Mouse (Mus musculus) embryonic facial prominence, embryonic 12.5 days (tissue): ENCODE measurements around the gene Psph. TPM values are rescaled to one million over a fixed set of nuclear protein-coding genes. Genes with fewer than 3 reads are reported as not detected.
"Not testable (repeated sequence)": the region's sequence is repeated elsewhere in the genome, so short reads cannot be mapped to it uniquely, and the experiment has no call there.

Source experiments
- ATAC-seq: fragments of 200-750 bp; cut with Nextera tagmentation; 2 replicates; pipeline ENCODE4 v1.8.0; 2017; ENCODE audit not compliant: insufficient number of reproducible peaks, insufficient read depth, low FRiP score, low TSS enrichment
- H3K27ac ChIP-seq: fragments of 300-500 bp; sonication (generic); 2 replicates; pipeline ENCODE4 v1.5.1; 2016; ENCODE audit warnings: mild to moderate bottlenecking
- H3K27me3 ChIP-seq: fragments of 300-500 bp; sonication (generic); 2 replicates; pipeline ENCODE4 v1.6.1; 2016; ENCODE audit warnings: mild to moderate bottlenecking, moderate library complexity
- H3K36me3 ChIP-seq: fragments of 300-500 bp; sonication (generic); 2 replicates; pipeline ENCODE4 v1.6.1; 2016; ENCODE audit warnings: mild to moderate bottlenecking
- H3K4me1 ChIP-seq: fragments of 300-500 bp; sonication (generic); 2 replicates; pipeline ENCODE4 v1.6.1; 2016
- H3K4me2 ChIP-seq: fragments of 300-500 bp; sonication (generic); replicated peaks from 2 replicates; pipeline ENCODE4 v1.6.1; 2016; ENCODE audit warnings: mild to moderate bottlenecking, moderate library complexity
- H3K4me3 ChIP-seq: fragments of 300-500 bp; sonication (generic); 2 replicates; pipeline ENCODE4 v1.5.1; 2016; ENCODE audit warnings: mild to moderate bottlenecking
- H3K9ac ChIP-seq: fragments of 300-500 bp; sonication (generic); 2 replicates; pipeline ENCODE4 v1.6.1; 2016; ENCODE audit warnings: mild to moderate bottlenecking, moderate library complexity
- H3K9me3 ChIP-seq: fragments of 300-500 bp; sonication (generic); 2 replicates; pipeline ENCODE4 v1.6.1; 2016; ENCODE audit warnings: mild to moderate bottlenecking, moderate library complexity
- WGBS: fragments of 180-500 bp; shearing (Covaris S2); methylation state at CpG from one replicate; pipeline ENCODE4 v1.1.7; 2016; 5-methylcytosine and 5-hydroxymethylcytosine counted together
- polyA plus RNA-seq: library from polyadenylated mRNA; unstranded; fragments of >200 nt; fragmentation: Nextera tagmentation; extraction: Ambion mirVana; gene quantifications from 2 replicates; pipeline ENCODE4 v1.2.1, GENCODE M21; 2016

Gene Psph
- 30.0 and 31.7 TPM in 2 replicates for polyA plus RNA-seq

DNA sequence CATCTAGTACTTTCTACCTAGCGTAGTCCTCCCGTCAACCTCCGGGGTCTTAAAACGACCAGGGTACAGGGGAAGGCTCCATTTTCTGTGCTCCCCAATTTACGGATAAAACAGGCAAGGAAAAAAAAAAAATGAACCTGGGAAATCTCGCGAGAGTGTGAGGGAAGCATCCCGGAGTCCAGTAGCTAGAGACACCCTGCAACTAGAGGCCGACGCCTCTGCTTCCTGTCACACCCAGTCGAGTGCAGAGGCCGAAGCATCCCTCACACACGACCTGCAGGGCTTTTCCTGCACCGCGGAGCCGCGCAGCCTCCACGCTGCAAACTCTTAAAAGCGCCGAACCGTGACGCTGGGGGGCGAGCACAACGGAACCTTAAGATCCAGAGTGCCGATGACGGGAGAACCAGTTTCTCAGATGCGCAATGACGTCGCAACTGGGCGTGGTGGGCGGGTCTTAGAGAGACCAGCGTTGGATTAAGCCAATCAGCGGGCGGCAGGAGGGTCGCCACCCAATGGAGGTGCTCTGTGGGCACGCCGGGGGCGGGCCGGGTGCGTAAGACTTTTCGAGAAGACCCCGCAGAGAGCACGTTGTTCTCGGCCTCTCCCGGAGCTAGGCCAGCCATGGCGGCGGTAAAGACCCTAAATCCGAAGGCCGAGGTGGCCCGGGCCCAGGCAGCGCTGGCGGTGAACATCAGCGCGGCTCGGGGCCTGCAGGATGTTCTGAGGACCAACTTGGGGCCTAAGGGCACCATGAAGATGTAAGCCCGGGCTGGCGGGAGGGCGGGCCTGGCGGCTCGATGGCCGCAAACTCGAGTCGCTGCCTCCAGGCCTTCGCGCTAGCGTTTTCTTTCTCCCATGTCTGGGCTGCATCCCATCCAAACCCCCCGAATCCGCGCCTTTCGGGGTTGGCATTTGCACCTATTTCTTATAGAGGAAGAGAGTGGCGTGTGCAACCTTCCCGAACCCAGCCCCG lies at the start of gene Psph:
Psph (minus strand) TSS at position 632 of the 973 bp plus-strand sequence.
- WGBS, result under 1% methylated on average over 73 of the region's 73 CpGs
- Histone ChIP-seq H3K4me2 (peak within 1 kb of the TSS; percentile 75), H3K9ac (peak within 1 kb of the TSS; percentile 84)

DNA sequence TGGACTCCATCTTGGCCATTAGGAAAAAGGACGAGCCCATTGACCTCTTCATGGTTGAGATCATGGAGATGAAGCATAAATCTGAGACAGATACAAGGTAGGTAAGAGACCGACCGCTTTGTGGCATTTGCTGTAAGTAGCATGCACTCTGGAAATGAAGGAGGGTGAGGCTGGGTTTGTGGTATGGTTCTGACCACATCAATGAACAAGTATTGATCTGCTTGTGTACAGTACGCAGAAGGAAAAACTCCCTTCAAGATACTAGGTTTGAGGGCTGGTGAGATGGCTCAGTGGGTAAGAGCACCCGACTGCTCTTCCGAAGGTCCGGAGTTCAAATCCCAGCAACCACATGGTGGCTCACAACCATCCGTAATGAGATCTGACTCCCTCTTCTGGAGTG lies 3.3 kb upstream of the Psph start:
- not testable (repeated sequence) for H3K27me3 ChIP-seq, H3K9ac ChIP-seq, ATAC-seq, H3K4me3 ChIP-seq, H3K9me3 ChIP-seq, H3K27ac ChIP-seq, H3K4me2 ChIP-seq
- 93% methylated on average over 7 of the region's 8 CpGs for WGBS
- peaks cover 15% of the 10 kb centered on the region for H3K4me1 ChIP-seq
- peaks cover 56% of the 10 kb centered on the region for H3K36me3 ChIP-seq

More for the DNA sequence above, at the start of gene Psph:
- Histone ChIP-seq H3K9me3 (no peaks in the 10 kb centered on the region), H3K27ac (peak within 1 kb of the TSS; percentile 97), H3K27me3 (no peaks in the 10 kb centered on the region), H3K36me3 (peaks cover 32% of the 10 kb centered on the region), H3K4me1 (peaks cover 15% of the 10 kb centered on the region), H3K4me3 (peak within 1 kb of the TSS; percentile 73)
- ATAC-seq, result peak; percentile 97

DNA sequence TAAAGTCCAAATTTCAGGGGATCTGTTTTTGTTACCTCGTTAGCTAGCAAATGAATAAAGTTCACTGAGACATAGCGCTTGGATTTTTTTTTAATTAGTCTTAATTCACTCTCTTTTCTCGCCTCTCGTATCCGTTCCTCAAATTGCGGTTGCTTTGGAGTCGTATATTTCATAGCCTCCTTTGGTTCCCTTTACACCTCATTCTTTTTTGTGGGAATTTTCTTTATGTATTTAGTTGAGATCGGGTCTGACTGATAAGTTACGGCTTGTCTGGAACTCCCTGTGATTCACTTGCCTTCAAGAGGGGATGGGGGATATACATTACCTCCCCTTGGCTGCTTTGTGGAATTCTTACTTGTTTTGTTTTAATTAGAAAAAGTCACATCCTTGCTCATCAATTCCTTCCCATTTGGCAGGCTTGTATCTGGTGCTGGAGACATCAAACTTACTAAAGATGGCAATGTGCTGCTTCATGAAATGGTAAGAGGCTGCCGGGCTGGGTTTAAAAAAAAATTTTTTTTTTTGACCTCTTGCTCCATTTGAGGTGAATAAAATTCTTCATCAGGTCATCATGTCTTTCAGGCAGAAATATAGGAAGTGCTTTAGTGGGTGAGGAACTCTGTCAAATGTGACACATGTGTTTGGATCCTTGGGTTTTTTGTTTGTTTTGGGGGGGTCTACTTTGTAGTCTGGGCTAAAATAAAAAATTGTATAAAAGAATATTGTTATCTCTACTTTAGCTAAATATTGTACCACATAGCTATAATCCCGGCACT lies 757 bp upstream of the Psph start:
- H3K27ac ChIP-seq, result peak overlapping the region; percentile 97; the same call in 1 of the 2 replicates
- ATAC-seq, result no peak
- WGBS, result 13% methylated on average over 11 of the region's 11 CpGs

DNA sequence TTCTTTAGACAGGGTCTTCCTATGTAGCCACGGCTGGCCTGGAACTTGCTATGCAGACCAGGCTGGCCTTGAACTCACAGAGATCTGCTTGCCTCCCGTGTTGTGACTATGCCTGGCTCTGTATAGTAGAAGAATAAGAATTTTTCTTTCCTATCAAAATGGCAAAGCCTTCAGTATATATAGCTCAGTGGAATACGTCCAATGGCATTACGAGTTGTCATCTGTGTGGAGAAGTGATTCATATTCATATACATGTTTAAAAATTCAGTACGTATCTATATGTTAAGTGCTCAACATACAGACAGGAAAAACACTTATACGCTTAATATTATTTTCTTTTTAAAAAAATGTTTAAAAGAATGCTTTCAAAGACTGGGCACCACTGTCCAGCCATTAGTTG lies 1.1 kb downstream of the Psph start:
- Histone ChIP-seq H3K36me3 (peaks cover 25% of the 10 kb centered on the region), H3K4me1 (peaks cover 15% of the 10 kb centered on the region), H3K9me3 (no peaks in the 10 kb centered on the region), H3K4me3 (peak overlapping the region; percentile 73), H3K27me3 (no peaks in the 10 kb centered on the region), H3K27ac (peak overlapping the region; percentile 97), H3K9ac (peak overlapping the region; percentile 77), H3K4me2 (peak overlapping the region; percentile 58)
- ATAC-seq, result no peak
- 81% methylated on average over 6 of the region's 6 CpGs for WGBS

More for the DNA sequence above, 757 bp upstream of the Psph start:
- Histone ChIP-seq H3K4me3 (peak overlapping the region; percentile 73), H3K4me1 (peaks cover 15% of the 10 kb centered on the region), H3K9ac (peak overlapping the region; percentile 84), H3K36me3 (peaks cover 41% of the 10 kb centered on the region), H3K9me3 (no peaks in the 10 kb centered on the region), H3K27me3 (no peaks in the 10 kb centered on the region), H3K4me2 (peak overlapping the region; percentile 75)

DNA sequence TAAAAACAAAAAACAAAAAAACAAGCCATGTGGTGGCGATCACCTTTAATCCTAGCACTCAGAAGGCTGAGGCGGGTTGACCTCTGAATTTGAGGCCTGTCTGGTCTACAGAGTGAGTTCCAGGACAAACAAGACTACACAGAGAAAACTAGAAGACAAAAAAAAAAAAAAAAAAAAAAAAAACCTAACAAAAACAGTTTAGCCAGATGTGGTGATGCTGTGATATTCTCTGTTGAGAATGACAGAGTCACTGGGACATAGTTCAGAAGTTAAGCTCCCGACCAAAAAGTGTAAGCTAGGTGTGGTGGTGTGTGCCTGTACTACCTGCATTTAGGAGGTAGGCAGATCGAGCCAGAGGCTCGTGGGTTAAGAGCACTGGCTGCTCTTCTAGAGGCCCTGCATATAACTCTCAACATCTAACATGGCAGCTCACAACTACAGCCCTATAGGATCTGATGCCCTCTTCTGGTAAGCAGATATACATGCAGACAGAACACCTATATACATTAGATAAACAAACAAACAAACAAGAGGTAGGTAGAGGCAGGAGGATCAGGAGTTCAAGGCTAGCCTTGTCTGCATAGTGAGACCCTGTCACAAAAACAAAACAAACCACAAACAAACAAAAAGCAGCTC lies 1.9 kb downstream of the Psph start:
- Histone ChIP-seq H3K4me3 (no peak overlapping the region), H3K27me3 (no peaks in the 10 kb centered on the region), H3K36me3 (peaks cover 19% of the 10 kb centered on the region), H3K9ac (no peak overlapping the region), H3K9me3 (no peaks in the 10 kb centered on the region), H3K4me2 (no peak overlapping the region), H3K4me1 (peaks cover 15% of the 10 kb centered on the region), H3K27ac (no peak overlapping the region)
- WGBS, result 81% methylated on average over 5 of the region's 5 CpGs
- ATAC-seq, result no peak

DNA sequence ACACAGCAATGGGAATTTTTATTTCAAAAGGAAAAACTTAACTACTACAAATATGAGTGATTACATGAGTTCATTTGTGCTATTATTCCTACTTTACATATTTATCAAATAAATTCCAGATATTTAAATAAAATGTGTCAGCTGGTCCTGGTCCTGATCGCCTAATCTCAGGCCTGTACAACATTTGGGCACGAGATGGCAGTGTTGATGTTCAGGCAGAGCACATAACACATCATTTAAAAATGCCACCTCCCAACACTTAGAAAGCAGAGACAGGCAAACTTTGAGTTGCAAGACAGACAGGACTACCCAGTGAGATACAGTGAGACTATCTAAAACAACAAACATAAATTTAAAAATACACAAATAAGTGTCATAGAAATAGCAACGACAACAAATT lies 5.0 kb downstream of the Psph start:
- H3K4me1 ChIP-seq, result peaks cover 6% of the 10 kb centered on the region; the same call in 1 of the 2 replicates
- no peaks in the 10 kb centered on the region for H3K36me3 ChIP-seq
- ATAC-seq, result no peak
- H3K4me2 ChIP-seq, result no peak overlapping the region
- H3K9me3 ChIP-seq, result no peaks in the 10 kb centered on the region
- no peaks in the 10 kb centered on the region for H3K27me3 ChIP-seq
- H3K27ac ChIP-seq, result no peak overlapping the region
- no peak overlapping the region for H3K9ac ChIP-seq
- no peak overlapping the region for H3K4me3 ChIP-seq
- 47% methylated on average over 3 of the region's 3 CpGs for whole genome bisulfite sequencing

DNA sequence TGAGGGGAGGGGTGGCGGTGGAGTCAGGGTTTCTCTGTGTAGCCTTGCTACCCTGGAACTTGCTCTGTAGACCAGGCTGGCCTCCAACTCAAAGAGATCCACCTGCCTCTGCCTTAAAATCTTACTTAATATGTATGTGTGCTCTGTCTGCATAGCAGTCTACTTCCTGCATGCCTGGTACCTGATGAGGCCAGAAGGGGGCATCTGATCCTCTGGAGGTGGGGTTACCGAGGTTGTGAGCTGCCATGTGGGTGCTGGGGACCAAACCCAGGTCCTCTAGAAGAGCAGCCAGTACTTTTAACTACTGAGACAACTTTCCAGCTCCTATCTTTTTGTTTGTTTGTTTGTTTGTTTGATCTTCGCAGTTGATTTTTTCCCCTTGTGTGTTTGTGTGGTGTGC lies 7.1 kb downstream of the Psph start:
- Histone ChIP-seq H3K9me3 (no peaks in the 10 kb centered on the region), H3K27me3 (no peaks in the 10 kb centered on the region), H3K4me1 (0 out of 2 replicates have a peak, but pooled peaks cover 3% of the 10 kb centered on the region), H3K9ac (no peak overlapping the region), H3K27ac (no peak overlapping the region), H3K36me3 (no peaks in the 10 kb centered on the region), H3K4me2 (peak overlapping the region; percentile 84; the same call in 1 of the 2 replicates), H3K4me3 (no peak overlapping the region)
- ATAC-seq, result no peak
- 85% methylated on average over 3 of the region's 3 CpGs for WGBS

DNA sequence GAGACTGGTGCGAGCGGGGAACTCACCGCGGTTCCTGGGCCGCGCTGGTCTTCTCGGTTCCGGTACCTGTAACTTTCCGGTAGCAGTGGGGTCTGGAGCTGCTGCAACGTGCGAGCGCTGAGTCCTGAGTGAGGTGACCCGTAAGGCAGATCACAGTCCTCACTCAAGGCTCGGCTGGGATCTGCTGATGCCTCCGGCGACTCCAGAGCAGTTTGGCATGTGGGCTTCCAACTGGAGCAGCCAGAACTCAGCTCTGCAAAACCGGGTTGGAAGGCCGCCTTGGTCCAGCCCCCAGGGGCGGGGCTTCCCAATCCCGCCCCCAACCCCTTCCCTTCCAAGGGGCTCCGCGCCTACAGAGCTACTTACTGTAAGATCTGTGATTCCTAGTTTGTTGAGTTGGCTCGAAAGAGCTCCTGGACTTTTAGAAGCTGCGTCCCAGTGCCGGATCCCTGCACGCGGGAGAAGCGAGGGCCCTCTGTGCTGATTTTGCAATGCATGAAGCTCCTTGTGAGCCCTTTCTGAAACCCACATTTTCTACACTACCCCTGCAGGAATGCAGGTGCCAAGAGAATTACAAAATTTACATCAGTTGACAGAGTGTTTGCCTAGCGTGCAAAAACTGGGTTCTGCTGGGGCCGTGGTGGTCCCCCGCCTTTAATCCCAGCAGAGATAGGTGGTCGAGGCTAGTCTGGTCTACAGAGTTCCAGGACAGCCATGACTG lies 8.1 kb downstream of the Psph start:
- Histone ChIP-seq H3K27me3 (no peaks in the 10 kb centered on the region), H3K4me3 (peak overlapping the region; percentile 56), H3K4me1 (0 out of 2 replicates have a peak, but pooled peaks cover 3% of the 10 kb centered on the region), H3K36me3 (no peaks in the 10 kb centered on the region), H3K9me3 (no peaks in the 10 kb centered on the region), H3K4me2 (peak overlapping the region; percentile 84), H3K27ac (peak overlapping the region; percentile 63), H3K9ac (peak overlapping the region; percentile 64)
- ATAC-seq, result peak; percentile 91
- WGBS, result 2% methylated on average over 32 of the region's 32 CpGs

DNA sequence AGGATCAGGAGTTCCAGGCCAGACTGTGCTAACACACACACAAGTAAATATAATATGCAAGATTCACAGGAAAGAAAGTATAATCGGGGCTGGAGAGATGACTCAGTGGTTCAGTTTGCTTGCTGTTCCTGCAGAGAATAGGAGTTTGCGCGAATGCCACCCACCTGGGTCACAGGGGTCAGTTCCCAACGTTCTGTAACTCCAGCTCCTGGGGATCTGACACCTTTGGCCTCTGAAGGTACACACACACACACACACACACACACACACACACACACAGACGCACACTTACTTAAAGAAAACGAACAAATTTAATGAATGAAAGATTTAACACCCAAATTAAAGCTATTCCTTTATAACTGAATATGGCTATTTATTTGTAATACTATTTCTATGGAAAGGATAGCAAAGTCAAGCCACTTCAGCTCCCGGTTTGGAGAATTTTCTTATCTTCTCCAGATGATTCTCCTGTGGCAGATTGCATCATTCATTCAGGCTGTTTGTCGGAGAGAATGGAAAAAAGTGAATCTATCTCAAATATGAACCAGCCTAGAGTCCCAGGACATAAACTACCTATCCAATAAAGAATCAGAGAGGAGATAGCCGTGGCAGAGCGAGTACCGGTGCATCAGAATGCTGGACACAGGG lies 8.8 kb downstream of the Psph start:
- H3K4me3 ChIP-seq, result peak overlapping the region; percentile 56
- H3K4me1 ChIP-seq, result 0 out of 2 replicates have a peak, but pooled peaks cover 3% of the 10 kb centered on the region
- no peaks in the 10 kb centered on the region for H3K36me3 ChIP-seq
- ATAC-seq, result no peak
- no peaks in the 10 kb centered on the region for H3K9me3 ChIP-seq
- no peaks in the 10 kb centered on the region for H3K27me3 ChIP-seq
- H3K9ac ChIP-seq, result peak overlapping the region; percentile 64
- H3K27ac ChIP-seq, result no peak overlapping the region
- peak overlapping the region; percentile 84 for H3K4me2 ChIP-seq
- WGBS, result 35% methylated on average over 11 of the region's 11 CpGs

DNA sequence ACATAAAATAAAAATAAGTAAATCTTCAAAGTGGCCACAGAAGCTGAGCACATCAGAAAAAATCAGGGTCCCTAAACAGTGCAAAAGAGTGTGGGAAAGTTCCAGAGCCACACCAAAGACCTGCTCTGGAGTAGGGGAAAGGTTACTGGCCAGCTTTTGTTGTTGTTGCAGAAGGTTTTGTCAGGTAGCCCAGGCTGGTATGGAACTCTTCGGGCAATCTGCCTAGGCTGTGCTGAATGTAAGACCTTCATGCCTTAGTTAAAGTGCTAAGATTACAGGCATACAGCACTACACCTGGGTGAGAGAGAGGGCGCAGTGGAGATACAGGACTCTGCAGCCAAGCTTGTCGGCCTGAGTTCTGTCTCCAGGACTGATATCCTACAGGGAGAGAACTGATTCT lies 12.6 kb downstream of the Psph start:
- Histone ChIP-seq H3K4me3 (no peak overlapping the region), H3K27ac (no peak overlapping the region), H3K36me3 (no peaks in the 10 kb centered on the region), H3K9me3 (no peaks in the 10 kb centered on the region), H3K4me2 (no peak overlapping the region), H3K4me1 (0 out of 2 replicates have a peak, but pooled peaks cover 3% of the 10 kb centered on the region), H3K9ac (no peak overlapping the region), H3K27me3 (no peaks in the 10 kb centered on the region)
- ATAC-seq, result no peak
- 77% methylated on average over 3 of the region's 3 CpGs for WGBS
